Mouse (Mus musculus) heart, adult 2 months (tissue): ENCODE measurements around the gene Rnf223.

Source experiments
- CTCF ChIP-seq: fragments of 200-600 bp; IDR thresholded peaks from 2 replicates; pipeline ENCODE4 v1.8.1; 2022; ENCODE audit warnings: antibody characterized with exemption, mild to moderate bottlenecking, moderate library complexity
- POLR2A ChIP-seq: fragments of 200-500 bp; IDR thresholded peaks from 2 replicates; pipeline ENCODE4 v1.6.1; 2011; ENCODE audit warnings: mild to moderate bottlenecking, low read depth, low read length, control low read depth; ENCODE audit not compliant: insufficient read depth

GRCm38 (mm10) chr4:156087398-156088087, 42.8 kb upstream of the Rnf223 start:
- no peak for TF ChIP-seq CTCF
- TF ChIP-seq POLR2A: no peak
